Comparison of ENCODE assay signal across 27 mouse cellular contexts in genomic region chr10:22613301-22613700, GRCm38 (mm10).
"Had no signal": no experiment of that assay in that cellular context is flagged by ENCODE, and none has a peak within 500 bp of the region (broad histone marks: within the 10 kb centered on the region; RNA-seq: fewer than 3 reads in every experiment).

No protein-coding gene starts in this region.

- H3K27me3 ChIP-seq: heart, embryonic 13.5 days; heart, embryonic 15.5 days; hindbrain, embryonic 12.5 days; intestine, embryonic 15.5 days; kidney, embryonic 15.5 days; limb, embryonic 13.5 days; limb, embryonic 15.5 days; liver, embryonic 12.5 days had no signal

- H3K36me3 ChIP-seq: heart, embryonic 13.5 days; heart, embryonic 15.5 days; hindbrain, embryonic 12.5 days; intestine, embryonic 15.5 days; kidney, embryonic 15.5 days; limb, embryonic 13.5 days; limb, embryonic 15.5 days; liver, embryonic 12.5 days had no signal

- ATAC-seq: hindbrain, embryonic 16.5 days; inflammation-experienced regulatory T-cells, adult 6 months; intestine, embryonic 15.5 days; liver, embryonic 12.5 days had no signal

- H3K9me3 ChIP-seq: heart, embryonic 13.5 days; heart, embryonic 15.5 days; hindbrain, embryonic 12.5 days; intestine, embryonic 15.5 days; kidney, embryonic 15.5 days; limb, embryonic 13.5 days; limb, embryonic 15.5 days; liver, embryonic 12.5 days had no signal

- H3K9ac ChIP-seq: heart, embryonic 13.5 days; heart, embryonic 15.5 days; hindbrain, embryonic 12.5 days; hindbrain, embryonic 14.5 days; intestine, embryonic 15.5 days; kidney, embryonic 15.5 days; limb, embryonic 13.5 days; limb, embryonic 15.5 days; liver, embryonic 12.5 days; liver, embryonic 14.5 days had no signal

- DNase-seq: gastrocnemius, postnatal 14 days; gastrocnemius, postnatal 36 days; heart, adult 2 months; heart, postnatal 14 days; heart, postnatal 36 days; kidney, adult 11 months; kidney, adult 2 months; kidney, adult 9 months; kidney, postnatal 14 days; kidney, postnatal 36 days; layer of hippocampus, adult 9-11 months; layer of hippocampus, postnatal 36 days; left cerebral cortex, postnatal 4 days had no signal

- H3K4me3 ChIP-seq: heart, adult 2 months; heart, embryonic 13.5 days; heart, embryonic 15.5 days; hindbrain, embryonic 12.5 days; intestine, embryonic 15.5 days; kidney, embryonic 15.5 days; limb, embryonic 13.5 days; limb, embryonic 15.5 days; liver, embryonic 12.5 days had no signal

- H3K4me2 ChIP-seq: heart, embryonic 11.5 days; heart, embryonic 13.5 days; heart, embryonic 15.5 days; hindbrain, embryonic 12.5 days; hindbrain, embryonic 14.5 days; intestine, embryonic 15.5 days; kidney, embryonic 15.5 days; limb, embryonic 13.5 days; limb, embryonic 15.5 days; liver, embryonic 12.5 days had no signal

- H3K4me1 ChIP-seq: heart, embryonic 13.5 days; intestine, embryonic 15.5 days; liver, embryonic 12.5 days had no signal

- H3K27ac ChIP-seq: heart, adult 2 months; heart, embryonic 13.5 days; heart, embryonic 15.5 days; hindbrain, embryonic 12.5 days; hindbrain, embryonic 14.5 days; intestine, embryonic 15.5 days; kidney, embryonic 15.5 days; kidney, postnatal 0 days; limb, embryonic 13.5 days; limb, embryonic 15.5 days; liver, embryonic 12.5 days; liver, embryonic 14.5 days had no signal
